Mouse (Mus musculus) adrenal gland, postnatal 36 days (tissue): ENCODE measurements around the gene Vmn1r60. TPM values are rescaled to one million over a fixed set of nuclear protein-coding genes. Genes with fewer than 3 reads are reported as not detected.
"Not testable (repeated sequence)": the region's sequence is repeated elsewhere in the genome, so short reads cannot be mapped to it uniquely, and the experiment has no call there.

Experiments
- DNase-seq, 2 experiments: peaks; one replicate each; pipeline ENCODE4 v3.0.0; 2021; ENCODE audit warnings: mixed read lengths in 1 of 2
- long read RNA-seq, 2 experiments: library from polyadenylated mRNA; stranded (forward); transcript quantifications; one replicate each; pipeline ENCODE4 v2.0.0; 2021; ENCODE audit warnings: borderline sequencing depth in 2 of 2
- total RNA-seq, 2 experiments: library from RNA; stranded (reverse); gene quantifications; 2 replicates each; pipeline ENCODE4 v1.2.3; 2021

Vmn1r60 gene
- total RNA-seq, result not detected
- long read RNA-seq, experiment 1, result 0 reads
- long read RNA-seq, experiment 2, result 0 reads

GRCm38 (mm10) chr7:5547217-5547616, at the start of gene Vmn1r60:
Gene Vmn1r60, minus strand, starts transcription at chr7:5547317.
- not testable (repeated sequence) for DNase-seq

- DNase-seq, result not testable (repeated sequence)
Measured at GRCm38 (mm10) chr7:5540770-5541436, 6.2 kb downstream of the Vmn1r60 start.

GRCm38 (mm10) chr7:5493856-5494255, 53.3 kb downstream of the Vmn1r60 start, which contains the start of gene Vmn2r28:
Gene Vmn2r28, minus strand, starts transcription at chr7:5493956.
- DNase-seq, result not testable (repeated sequence)

Other genes with a start within 250 kb of the Vmn1r60 start
- gene Gm5065, start 196.8 kb downstream of the Vmn1r60 start, total RNA-seq, result not detected
- not detected for gene Nlrp2, start 196.3 kb downstream of the Vmn1r60 start, total RNA-seq
- gene Vmn1r58, start 133.9 kb downstream of the Vmn1r60 start, total RNA-seq, result not detected
- not detected for gene Vmn1r59, start 90.5 kb downstream of the Vmn1r60 start, total RNA-seq
- gene Vmn2r28, start 53.4 kb downstream of the Vmn1r60 start, total RNA-seq, result not detected
- not detected for gene Vmn1r61, start 66.0 kb upstream of the Vmn1r60 start, total RNA-seq
- gene Vmn1r62, start 126.3 kb upstream of the Vmn1r60 start, total RNA-seq, result not detected